Mouse (Mus musculus) lung, postnatal 36 days (tissue): ENCODE results near the gene Clic6.
"Not testable (repeated sequence)": the region's sequence is repeated elsewhere in the genome, so short reads cannot be mapped to it uniquely, and the experiment has no call there.

Source experiments
- DNase-seq: peaks from one replicate; pipeline ENCODE4 v3.0.0; 2022; ENCODE audit warnings: mixed read lengths

Clic6 gene

GRCm38 (mm10) chr16:92472898-92473297 lies 12.6 kb upstream of the Clic6 start:
- peak; percentile 43 for DNase-seq

GRCm38 (mm10) chr16:92475093-92475860 lies 10.3 kb upstream of the Clic6 start:
- peak; percentile 53 for DNase-seq

GRCm38 (mm10) chr16:92478561-92479150 lies 6.9 kb upstream of the Clic6 start:
- DNase-seq, result peak; percentile 78

GRCm38 (mm10) chr16:92487086-92487485 lies 1.6 kb downstream of the Clic6 start:
- DNase-seq, result no peak

- peak; percentile 80 for DNase-seq
Observed at GRCm38 (mm10) chr16:92487489-92487888, 2.0 kb downstream of the Clic6 start.

GRCm38 (mm10) chr16:92488456-92488855 lies 2.9 kb downstream of the Clic6 start:
- DNase-seq, result no peak

- DNase-seq, result no peak
Observed at GRCm38 (mm10) chr16:92489356-92489755, 3.8 kb downstream of the Clic6 start.

GRCm38 (mm10) chr16:92497851-92498588 lies 12.5 kb downstream of the Clic6 start:
- DNase-seq, result no peak

- no peak for DNase-seq
Observed at GRCm38 (mm10) chr16:92498589-92498981, 13.0 kb downstream of the Clic6 start.

GRCm38 (mm10) chr16:92499324-92499723 lies 13.8 kb downstream of the Clic6 start:
- no peak for DNase-seq

GRCm38 (mm10) chr16:92500534-92500933 lies 15.0 kb downstream of the Clic6 start:
- no peak for DNase-seq

GRCm38 (mm10) chr16:92503105-92503504 lies 17.6 kb downstream of the Clic6 start:
- DNase-seq, result no peak

GRCm38 (mm10) chr16:92507573-92507972 lies 22.0 kb downstream of the Clic6 start:
- DNase-seq, result no peak

- peak; percentile 67 for DNase-seq
Observed at GRCm38 (mm10) chr16:92510835-92511772, 25.6 kb downstream of the Clic6 start.

GRCm38 (mm10) chr16:92511773-92512391 lies 26.3 kb downstream of the Clic6 start:
- DNase-seq, result peak; percentile 57

GRCm38 (mm10) chr16:92514896-92515295 lies 29.4 kb downstream of the Clic6 start:
- DNase-seq, result not testable (repeated sequence)

- DNase-seq, result peak; percentile 42
Observed at GRCm38 (mm10) chr16:92516139-92516538, 30.6 kb downstream of the Clic6 start.

- peak; percentile 44 for DNase-seq
Observed at GRCm38 (mm10) chr16:92518718-92519117, 33.2 kb downstream of the Clic6 start.

GRCm38 (mm10) chr16:92519820-92520492 lies 34.4 kb downstream of the Clic6 start:
- DNase-seq, result peak; percentile 81

GRCm38 (mm10) chr16:92523351-92523750 lies 37.8 kb downstream of the Clic6 start:
- peak; percentile 59 for DNase-seq

GRCm38 (mm10) chr16:92524651-92525050 lies 39.1 kb downstream of the Clic6 start:
- DNase-seq, result no peak
